Mouse (Mus musculus): ENCODE results near the gene Gm11733. TPM values are rescaled to one million over a fixed set of nuclear protein-coding genes. Genes with fewer than 3 reads are reported as not detected.
"Not testable (repeated sequence)": the region's sequence is repeated elsewhere in the genome, so short reads cannot be mapped to it uniquely, and the experiment has no call there.

The Gm11733 gene
- polyA plus RNA-seq (2015; fragmentation: Nextera tagmentation; extraction: Ambion mirVana) = not detected in 2 replicates

GRCm38 (mm10) chr11:117484198-117484597 lies at the start of gene Gm11733:
TSS of gene Gm11733 (plus strand) at chr11:117484368.
- 19% methylated on average over 12 of the region's 12 CpGs for WGBS
- ATAC-seq (ENCODE audit: low read depth) = no peak
- H3K4me1 ChIP-seq (replicated peaks) = peaks cover 58% of the 10 kb centered on the region

DNA sequence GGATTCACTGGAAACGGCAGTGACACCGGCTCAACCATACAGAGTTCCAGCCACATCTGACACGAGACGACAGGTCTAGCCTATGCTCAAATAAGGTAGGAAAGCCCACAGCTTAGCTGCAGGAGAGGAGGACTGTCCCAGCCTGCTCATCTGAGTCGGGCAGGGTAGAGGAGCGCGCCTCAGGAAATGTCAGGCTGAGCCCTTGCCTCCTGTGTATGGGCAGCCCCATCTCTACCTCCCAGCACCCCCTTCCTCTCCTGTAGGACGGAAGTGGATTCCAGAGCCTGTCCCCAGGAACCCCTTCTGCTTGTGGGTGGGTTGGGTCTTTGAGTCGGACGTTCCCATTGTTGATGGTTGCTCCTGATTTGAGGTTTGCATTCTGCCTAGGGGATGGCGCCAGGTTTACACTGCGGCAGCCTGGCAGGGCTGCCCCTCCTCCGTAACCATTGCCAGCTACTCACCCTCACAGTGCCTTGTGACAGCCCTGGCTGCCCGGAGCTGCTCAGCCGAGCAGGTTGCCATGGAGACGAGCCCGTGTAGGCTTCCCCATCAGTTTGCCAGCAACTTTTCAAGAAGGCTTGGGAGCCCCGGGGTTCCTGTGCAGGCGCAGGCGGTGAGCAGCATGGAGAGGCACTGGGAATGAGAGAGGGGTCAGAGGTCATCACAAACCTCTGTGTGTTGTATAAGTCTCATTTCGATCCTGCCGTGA lies 47.6 kb upstream of the Gm11733 start:
- Histone ChIP-seq H3K4me3 (no peak overlapping the region), H3K9ac (peak overlapping the region; percentile 43)
- 22% methylated on average over 22 of the region's 22 CpGs for WGBS

More at GRCm38 (mm10) chr11:117484198-117484597, at the start of gene Gm11733:
- 0 out of 2 replicates have a peak, but pooled peaks cover 6% of the 10 kb centered on the region for H3K9me3 ChIP-seq
- H3K36me3 ChIP-seq = no peaks in the 10 kb centered on the region
- H3K27ac ChIP-seq (replicated peaks) = peak within 1 kb of the TSS; percentile 91
- H3K9ac ChIP-seq = peak within 1 kb of the TSS; percentile 52; the same call in 1 of the 2 replicates
- H3K4me3 ChIP-seq = no peak within 1 kb of the TSS
- H3K27me3 ChIP-seq = peaks cover 39% of the 10 kb centered on the region
- peak within 1 kb of the TSS; percentile 49 for H3K4me2 ChIP-seq

GRCm38 (mm10) chr11:117437110-117437490 lies 47.1 kb upstream of the Gm11733 start:
- Histone ChIP-seq H3K4me2 (peak overlapping the region; percentile 41), H3K9ac (peak overlapping the region; percentile 43), H3K4me1 (replicated peaks) (peaks cover 58% of the 10 kb centered on the region), H3K36me3 (no peaks in the 10 kb centered on the region), H3K4me3 (no peak overlapping the region), H3K27me3 (peaks cover 14% of the 10 kb centered on the region; the same call in 1 of the 2 replicates), H3K27ac (replicated peaks) (peak overlapping the region; percentile 82), H3K9me3 (no peaks in the 10 kb centered on the region)
- ATAC-seq (ENCODE audit: low read depth) = no peak; the same call in 1 of the 2 replicates
- 31% methylated on average over 7 of the region's 7 CpGs for WGBS

More for the DNA sequence above, 47.6 kb upstream of the Gm11733 start:
- Histone ChIP-seq H3K27me3 (peaks cover 14% of the 10 kb centered on the region; the same call in 1 of the 2 replicates), H3K4me1 (replicated peaks) (peaks cover 54% of the 10 kb centered on the region), H3K9me3 (no peaks in the 10 kb centered on the region), H3K27ac (replicated peaks) (peak overlapping the region; percentile 82), H3K4me2 (peak overlapping the region; percentile 41), H3K36me3 (no peaks in the 10 kb centered on the region)
- ATAC-seq (ENCODE audit: low read depth) = peak; percentile 89

DNA sequence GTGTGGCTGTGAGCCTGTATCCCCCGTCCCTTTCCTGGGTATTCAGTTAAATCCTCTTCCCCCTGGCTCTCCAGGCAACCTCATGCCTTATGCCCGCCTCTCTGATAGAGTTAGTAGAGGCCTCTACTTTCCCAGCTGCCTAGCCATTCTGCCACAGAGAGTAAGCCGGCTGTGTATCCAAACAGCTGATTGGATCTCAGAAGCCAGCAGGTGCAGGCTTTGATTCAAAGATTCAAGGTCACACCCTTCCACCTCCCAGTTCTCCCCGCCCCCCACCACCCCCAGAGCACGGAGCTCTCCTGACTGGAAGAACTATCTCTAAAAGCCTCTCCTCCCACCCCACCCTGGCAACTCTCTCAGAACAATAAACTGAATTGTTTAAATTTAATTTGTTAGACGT lies 45.8 kb upstream of the Gm11733 start:
- no peaks in the 10 kb centered on the region for H3K36me3 ChIP-seq
- H3K4me2 ChIP-seq = no peak overlapping the region
- WGBS = 24% methylated on average over 6 of the region's 6 CpGs
- H3K27ac ChIP-seq (replicated peaks) = peak overlapping the region; percentile 47; the same call in 1 of the 2 replicates
- H3K9me3 ChIP-seq = no peaks in the 10 kb centered on the region
- H3K27me3 ChIP-seq = peaks cover 14% of the 10 kb centered on the region; the same call in 1 of the 2 replicates
- ATAC-seq (ENCODE audit: low read depth) = no peak
- H3K4me3 ChIP-seq = no peak overlapping the region
- peaks cover 60% of the 10 kb centered on the region for H3K4me1 ChIP-seq (replicated peaks)
- H3K9ac ChIP-seq = no peak overlapping the region

DNA sequence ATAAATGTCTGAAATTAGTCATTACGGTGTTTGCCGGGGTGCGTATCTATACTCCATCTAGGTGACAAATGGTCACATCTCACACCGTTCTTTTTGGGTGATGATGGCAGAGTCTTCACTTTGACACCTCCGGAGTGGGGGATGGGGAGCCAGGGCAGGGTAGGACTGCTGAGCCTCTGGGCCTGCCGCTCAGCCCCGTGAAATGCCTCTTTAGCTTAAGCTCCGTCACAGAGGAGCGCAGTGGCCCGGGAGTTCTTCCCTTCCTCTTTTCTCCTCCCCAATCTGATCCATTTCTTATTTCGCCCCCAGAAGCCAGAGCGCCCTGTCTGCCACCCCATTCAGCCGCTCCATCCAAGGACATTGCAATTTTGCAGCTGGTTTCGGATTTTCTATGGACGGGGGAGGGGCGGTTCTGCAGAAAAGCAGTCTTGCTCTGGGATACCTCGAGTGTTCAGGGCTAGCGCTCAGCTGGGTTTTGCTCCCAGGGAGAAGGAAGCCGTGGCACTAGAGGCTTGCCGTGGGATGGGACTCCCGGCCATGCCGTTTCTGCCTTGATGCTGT lies 43.2 kb upstream of the Gm11733 start:
- Histone ChIP-seq H3K27ac (replicated peaks) (peak overlapping the region; percentile 33; the same call in 1 of the 2 replicates), H3K9ac (no peak overlapping the region; the same call in 1 of the 2 replicates), H3K4me3 (no peak overlapping the region), H3K9me3 (no peaks in the 10 kb centered on the region), H3K36me3 (no peaks in the 10 kb centered on the region), H3K27me3 (peaks cover 5% of the 10 kb centered on the region; the same call in 1 of the 2 replicates), H3K4me2 (peak overlapping the region; percentile 29), H3K4me1 (replicated peaks) (peaks cover 81% of the 10 kb centered on the region)
- ATAC-seq (ENCODE audit: low read depth) = no peak
- 12% methylated on average over 22 of the region's 22 CpGs for WGBS

DNA sequence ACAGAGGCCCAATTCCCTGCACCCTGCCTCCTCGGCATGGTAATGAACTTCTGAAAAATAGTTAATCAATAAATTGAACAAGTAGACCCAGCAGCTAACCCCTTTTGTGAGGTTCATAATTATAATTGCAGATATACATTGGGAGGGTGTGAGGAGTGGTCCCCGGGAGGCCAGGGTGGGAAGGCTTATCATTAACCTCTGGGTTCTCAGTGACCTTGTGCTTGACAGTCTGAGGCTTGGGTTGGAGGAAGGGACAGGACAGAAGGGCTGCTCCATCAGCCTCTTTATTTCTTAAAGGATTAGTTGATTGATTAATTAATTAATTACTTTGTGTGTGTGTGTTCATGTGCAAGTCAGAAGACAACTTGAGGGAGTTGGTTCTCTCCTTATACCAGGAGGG lies 40.1 kb upstream of the Gm11733 start:
- Histone ChIP-seq H3K4me2 (no peak overlapping the region), H3K9ac (0 out of 2 replicates have a peak overlapping the region, but pooled peaks have one; percentile 13), H3K27me3 (0 out of 2 replicates have a peak, but pooled peaks cover 5% of the 10 kb centered on the region), H3K9me3 (no peaks in the 10 kb centered on the region), H3K27ac (replicated peaks) (peak overlapping the region; percentile 65; the same call in 1 of the 2 replicates), H3K4me1 (replicated peaks) (peaks cover 59% of the 10 kb centered on the region), H3K4me3 (no peak overlapping the region), H3K36me3 (no peaks in the 10 kb centered on the region)
- WGBS = 51% methylated on average over 2 of the region's 2 CpGs
- ATAC-seq (ENCODE audit: low read depth) = no peak

DNA sequence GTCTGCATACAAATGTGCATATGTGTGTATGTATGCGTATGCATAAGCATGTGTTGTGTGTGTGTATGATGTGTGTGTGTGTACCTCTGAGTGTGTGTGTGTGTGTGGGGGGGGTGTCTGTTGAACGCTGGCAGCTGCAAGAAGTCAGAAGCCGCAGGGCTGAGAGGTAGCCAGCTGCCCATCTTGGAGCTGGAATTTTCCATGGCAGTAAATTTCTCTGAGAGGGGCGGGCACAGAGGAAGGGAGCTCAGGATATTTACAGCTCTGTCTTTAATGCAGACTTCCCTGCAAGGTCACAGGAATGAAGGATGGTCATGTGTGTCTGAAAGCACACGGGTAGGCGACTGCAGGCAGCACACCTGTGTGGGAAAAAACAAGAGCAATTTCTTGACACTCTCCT lies 38.5 kb upstream of the Gm11733 start:
- Histone ChIP-seq H3K4me3 (no peak overlapping the region), H3K4me1 (replicated peaks) (peaks cover 44% of the 10 kb centered on the region), H3K27me3 (no peaks in the 10 kb centered on the region), H3K36me3 (no peaks in the 10 kb centered on the region), H3K9me3 (no peaks in the 10 kb centered on the region), H3K4me2 (no peak overlapping the region), H3K27ac (replicated peaks) (peak overlapping the region; percentile 65), H3K9ac (no peak overlapping the region; the same call in 1 of the 2 replicates)
- 27% methylated on average over 6 of the region's 6 CpGs for WGBS
- 0 out of 2 replicates have a peak, but pooled peaks have one; percentile 29 for ATAC-seq (ENCODE audit: low read depth)

DNA sequence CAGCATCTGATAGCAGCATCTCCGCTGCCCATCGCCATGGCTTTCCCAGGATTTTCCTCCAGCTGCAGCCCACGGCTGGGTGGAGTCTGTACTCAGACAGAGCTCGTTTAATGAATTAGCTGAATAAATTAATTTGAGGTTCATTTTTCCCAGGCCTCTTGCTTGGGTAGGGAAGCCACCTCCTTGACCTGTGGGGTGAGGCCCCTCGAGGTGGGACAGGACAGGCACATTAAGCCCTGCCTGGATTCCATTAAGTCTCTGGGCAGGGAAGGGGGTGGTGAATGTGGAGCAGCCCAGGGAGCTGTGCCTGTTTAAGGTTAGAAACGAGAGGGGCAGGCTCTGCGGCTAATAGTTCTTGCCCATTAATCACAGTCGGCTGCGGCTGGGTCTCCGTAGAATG lies 30.1 kb upstream of the Gm11733 start:
- Histone ChIP-seq H3K9me3 (no peaks in the 10 kb centered on the region), H3K9ac (no peak overlapping the region), H3K36me3 (no peaks in the 10 kb centered on the region), H3K27ac (replicated peaks) (peak overlapping the region; percentile 64), H3K4me1 (replicated peaks) (peaks cover 20% of the 10 kb centered on the region), H3K4me2 (no peak overlapping the region), H3K27me3 (peaks cover 15% of the 10 kb centered on the region; the same call in 1 of the 2 replicates), H3K4me3 (no peak overlapping the region)
- WGBS = 9% methylated on average over 10 of the region's 10 CpGs
- no peak for ATAC-seq (ENCODE audit: low read depth)

DNA sequence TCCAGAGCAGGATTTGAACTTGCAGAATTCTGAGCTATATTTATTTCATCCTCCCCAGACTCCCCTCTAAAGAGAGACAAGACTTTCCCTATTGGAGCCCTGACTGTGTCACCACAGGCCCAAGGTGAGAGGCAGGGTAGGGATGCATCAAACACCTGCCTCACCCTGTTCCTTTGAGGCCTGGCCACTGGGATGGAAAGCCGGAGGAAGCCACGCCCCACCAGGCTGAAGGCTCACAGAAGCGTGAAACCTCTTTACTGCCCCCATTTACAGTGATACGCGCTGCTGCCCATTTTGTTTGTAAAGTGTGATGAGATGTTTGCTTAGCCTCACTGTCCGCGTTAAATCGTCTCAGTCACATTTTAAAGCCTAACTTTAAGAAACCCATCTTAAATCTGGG lies 25.0 kb upstream of the Gm11733 start:
- Histone ChIP-seq H3K4me1 (replicated peaks) (peaks cover 47% of the 10 kb centered on the region), H3K36me3 (no peaks in the 10 kb centered on the region), H3K9ac (no peak overlapping the region), H3K27ac (replicated peaks) (no peak overlapping the region), H3K4me2 (no peak overlapping the region), H3K27me3 (peaks cover 34% of the 10 kb centered on the region), H3K4me3 (no peak overlapping the region), H3K9me3 (no peaks in the 10 kb centered on the region)
- 2% methylated on average over 8 of the region's 8 CpGs for WGBS
- ATAC-seq (ENCODE audit: low read depth) = no peak

DNA sequence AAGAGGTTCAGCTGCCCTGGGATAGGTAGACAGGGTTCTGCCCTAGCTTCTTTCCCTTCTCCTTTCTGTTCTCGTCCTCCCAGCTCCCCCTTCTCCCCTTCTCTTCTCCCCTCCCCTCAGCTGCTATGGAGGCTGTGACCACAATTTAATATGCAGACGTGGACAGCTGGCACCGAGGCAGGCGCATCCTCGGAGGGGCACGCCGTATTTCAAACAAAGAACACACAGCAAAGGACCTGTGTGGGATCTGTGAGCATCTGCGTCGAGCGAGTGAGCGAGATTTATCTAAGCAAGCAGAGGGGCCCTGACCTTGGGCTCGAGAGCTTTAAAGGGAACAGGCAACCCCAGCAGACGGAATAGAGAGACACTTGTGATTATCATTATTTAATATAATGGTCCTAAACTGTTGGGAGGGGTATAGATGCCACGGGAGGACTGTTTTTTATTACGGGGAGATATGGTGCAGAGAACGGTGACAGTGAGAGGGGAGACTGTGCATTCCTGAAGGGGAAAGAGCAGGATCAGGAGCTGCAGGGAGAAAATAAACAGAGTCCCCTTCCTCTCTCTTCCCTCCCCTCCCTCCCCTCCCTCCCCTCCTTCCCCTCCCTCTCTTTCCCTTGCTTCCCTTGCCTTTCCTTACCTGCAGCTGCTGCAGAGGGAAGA lies 21.8 kb upstream of the Gm11733 start:
- Histone ChIP-seq H3K4me3 (no peak overlapping the region), H3K4me2 (peak overlapping the region; percentile 29), H3K4me1 (replicated peaks) (peaks cover 62% of the 10 kb centered on the region), H3K27me3 (peaks cover 25% of the 10 kb centered on the region), H3K9me3 (no peaks in the 10 kb centered on the region), H3K36me3 (no peaks in the 10 kb centered on the region), H3K27ac (replicated peaks) (peak overlapping the region; percentile 88), H3K9ac (peak overlapping the region; percentile 60)
- 6% methylated on average over 16 of the region's 16 CpGs for WGBS
- ATAC-seq (ENCODE audit: low read depth) = peak; percentile 68

- not testable (repeated sequence) for H3K9me3 ChIP-seq; ATAC-seq (ENCODE audit: low read depth); H3K9ac ChIP-seq; H3K4me3 ChIP-seq; H3K36me3 ChIP-seq; H3K4me2 ChIP-seq
- WGBS = 71% methylated on average over 4 of the region's 4 CpGs
- Histone ChIP-seq H3K4me1 (replicated peaks) (peaks cover 67% of the 10 kb centered on the region), H3K27me3 (peaks cover 27% of the 10 kb centered on the region), H3K27ac (replicated peaks) (peak overlapping the region; percentile 88)
Measured at GRCm38 (mm10) chr11:117463416-117463815, 20.8 kb upstream of the Gm11733 start.

GRCm38 (mm10) chr11:117466292-117466691 lies 17.9 kb upstream of the Gm11733 start:
- Histone ChIP-seq H3K9me3 (no peaks in the 10 kb centered on the region), H3K27me3 (peaks cover 8% of the 10 kb centered on the region; the same call in 1 of the 2 replicates), H3K27ac (replicated peaks) (no peak overlapping the region), H3K4me2 (no peak overlapping the region), H3K36me3 (no peaks in the 10 kb centered on the region), H3K4me1 (replicated peaks) (peaks cover 71% of the 10 kb centered on the region), H3K9ac (no peak overlapping the region), H3K4me3 (no peak overlapping the region)
- 28% methylated on average over 5 of the region's 5 CpGs for WGBS
- ATAC-seq (ENCODE audit: low read depth) = no peak

Measured in neural tube, embryonic 13.5 days (tissue).